Mouse (Mus musculus) embryonic facial prominence, embryonic 13.5 days (tissue): ENCODE measurements at regions not wholly inside any gene's neighbourhood (a gene's known extent, or its start where the extent isn't known, plus 50 kb on each side); places are given as distances from the start of the nearest gene placed in this dataset.

Source experiments
- ATAC-seq: fragments of 200-750 bp; cut with Nextera tagmentation; 2 replicates; pipeline ENCODE4 v1.8.0; 2017; ENCODE audit warnings: low read depth; ENCODE audit not compliant: insufficient number of reproducible peaks, insufficient read depth, low FRiP score, low TSS enrichment
- H3K27ac ChIP-seq: fragments of 300-500 bp; sonication (generic); 2 replicates; pipeline ENCODE4 v1.5.1; 2015; ENCODE audit warnings: moderate library complexity, mild to moderate bottlenecking, inconsistent platforms
- H3K27me3 ChIP-seq: fragments of 300-500 bp; sonication (generic); 2 replicates; pipeline ENCODE4 v1.6.1; 2015; ENCODE audit warnings: mild to moderate bottlenecking, inconsistent platforms
- H3K36me3 ChIP-seq: fragments of 300-500 bp; sonication (generic); 2 replicates; pipeline ENCODE4 v1.6.1; 2015; ENCODE audit warnings: mild to moderate bottlenecking, inconsistent platforms
- H3K4me1 ChIP-seq: fragments of 300-500 bp; sonication (generic); 2 replicates; pipeline ENCODE4 v1.6.1; 2015; ENCODE audit warnings: inconsistent platforms
- H3K4me2 ChIP-seq: fragments of 300-500 bp; sonication (generic); 2 replicates; pipeline ENCODE4 v1.6.1; 2015; ENCODE audit warnings: moderate library complexity, mild to moderate bottlenecking, inconsistent platforms
- H3K4me3 ChIP-seq: fragments of 300-500 bp; sonication (generic); 2 replicates; pipeline ENCODE4 v1.5.1; 2015; ENCODE audit warnings: mild to moderate bottlenecking, inconsistent platforms
- H3K9ac ChIP-seq: fragments of 300-500 bp; sonication (generic); 2 replicates; pipeline ENCODE4 v1.6.1; 2015; ENCODE audit warnings: mild to moderate bottlenecking, inconsistent platforms
- H3K9me3 ChIP-seq: fragments of 300-500 bp; sonication (generic); 2 replicates; pipeline ENCODE4 v1.6.1; 2016; ENCODE audit warnings: inconsistent platforms
- WGBS: fragments of 180-500 bp; shearing (Covaris S2); methylation state at CpG from one replicate; pipeline ENCODE4 v1.1.7; 2015; ENCODE audit warnings: mixed read lengths; 5-methylcytosine and 5-hydroxymethylcytosine counted together

GRCm38 (mm10) chr4:84189315-84189714 lies 485.8 kb downstream of the Bnc2 start:
- 77% methylated on average over 12 of the region's 12 CpGs for WGBS
- ATAC-seq = no peak

DNA sequence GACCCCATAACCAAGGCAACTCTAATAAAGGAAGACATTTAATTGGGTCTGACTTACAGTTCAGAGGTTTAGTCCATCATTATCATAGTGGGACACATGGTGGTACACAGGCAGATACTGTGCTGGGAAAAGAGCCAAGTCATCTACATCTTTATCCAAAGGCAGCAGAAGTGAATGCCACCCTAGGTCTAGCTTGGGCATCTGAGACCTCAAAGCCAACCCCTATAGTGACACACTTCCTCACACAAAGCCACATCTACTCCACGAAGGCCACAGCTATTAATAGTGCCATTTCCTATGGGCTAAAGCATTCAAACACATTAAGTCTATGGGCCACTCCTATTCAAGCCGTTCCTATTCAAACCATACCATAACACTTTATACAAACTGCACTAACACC lies 483.8 kb downstream of the Bnc2 start:
- no peak overlapping the region for H3K4me3 ChIP-seq
- no peaks in the 10 kb centered on the region for H3K27me3 ChIP-seq
- ATAC-seq = no peak
- H3K9me3 ChIP-seq = no peaks in the 10 kb centered on the region
- H3K36me3 ChIP-seq = no peaks in the 10 kb centered on the region
- H3K27ac ChIP-seq = no peak overlapping the region
- H3K4me2 ChIP-seq = no peak overlapping the region
- peaks cover 9% of the 10 kb centered on the region for H3K4me1 ChIP-seq
- 87% methylated on average over 2 of the region's 2 CpGs for WGBS
- no peak overlapping the region for H3K9ac ChIP-seq

More at GRCm38 (mm10) chr4:84189315-84189714, 485.8 kb downstream of the Bnc2 start:
- no peak overlapping the region for H3K4me3 ChIP-seq
- H3K4me1 ChIP-seq = peaks cover 9% of the 10 kb centered on the region
- no peaks in the 10 kb centered on the region for H3K27me3 ChIP-seq
- no peaks in the 10 kb centered on the region for H3K9me3 ChIP-seq
- no peaks in the 10 kb centered on the region for H3K36me3 ChIP-seq
- no peak overlapping the region for H3K9ac ChIP-seq
- no peak overlapping the region for H3K4me2 ChIP-seq
- H3K27ac ChIP-seq = no peak overlapping the region

GRCm38 (mm10) chr4:84192301-84192700 lies 482.8 kb downstream of the Bnc2 start:
- WGBS = 69% methylated on average over 2 of the region's 2 CpGs
- no peak overlapping the region for H3K4me3 ChIP-seq
- no peak overlapping the region for H3K4me2 ChIP-seq
- peaks cover 5% of the 10 kb centered on the region for H3K4me1 ChIP-seq
- no peaks in the 10 kb centered on the region for H3K9me3 ChIP-seq
- H3K36me3 ChIP-seq = no peaks in the 10 kb centered on the region
- no peak for ATAC-seq
- no peaks in the 10 kb centered on the region for H3K27me3 ChIP-seq
- H3K27ac ChIP-seq = no peak overlapping the region
- H3K9ac ChIP-seq = no peak overlapping the region

GRCm38 (mm10) chr4:84196732-84197131 lies 478.3 kb downstream of the Bnc2 start:
- ATAC-seq = no peak
- WGBS = 89% methylated on average over 2 of the region's 2 CpGs

DNA sequence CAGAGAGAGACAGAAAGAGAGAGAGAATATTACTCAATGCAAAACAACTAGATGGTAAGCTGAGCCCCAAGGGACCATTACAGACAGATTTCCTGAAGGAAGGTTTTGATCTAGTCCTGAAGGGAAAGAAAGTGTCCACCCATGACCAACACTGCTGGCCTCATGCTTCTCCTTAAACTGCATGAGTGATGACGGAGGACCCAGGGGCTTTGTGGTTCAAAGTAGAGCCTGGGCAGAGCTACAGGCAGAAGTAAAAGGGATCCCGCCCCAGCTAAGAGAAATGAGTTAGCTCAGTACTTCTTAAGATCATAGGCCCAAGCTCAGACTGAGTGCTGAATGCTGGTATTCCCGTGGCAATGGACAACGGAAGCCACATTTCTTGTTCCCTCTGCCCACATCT lies 476.9 kb downstream of the Bnc2 start:
- ATAC-seq = no peak
- no peak overlapping the region for H3K27ac ChIP-seq
- no peak overlapping the region for H3K9ac ChIP-seq
- no peak overlapping the region for H3K4me3 ChIP-seq
- WGBS = 90% methylated on average over 4 of the region's 4 CpGs
- peaks cover 2% of the 10 kb centered on the region; the same call in 1 of the 2 replicates for H3K27me3 ChIP-seq
- H3K9me3 ChIP-seq = no peaks in the 10 kb centered on the region
- H3K4me2 ChIP-seq = no peak overlapping the region
- H3K36me3 ChIP-seq = no peaks in the 10 kb centered on the region
- peaks cover 13% of the 10 kb centered on the region; the same call in 1 of the 2 replicates for H3K4me1 ChIP-seq

More at GRCm38 (mm10) chr4:84196732-84197131, 478.3 kb downstream of the Bnc2 start:
- Histone ChIP-seq H3K9me3 (no peaks in the 10 kb centered on the region), H3K9ac (no peak overlapping the region), H3K4me3 (no peak overlapping the region), H3K36me3 (no peaks in the 10 kb centered on the region), H3K27me3 (peaks cover 2% of the 10 kb centered on the region; the same call in 1 of the 2 replicates), H3K4me1 (peaks cover 15% of the 10 kb centered on the region), H3K4me2 (no peak overlapping the region), H3K27ac (no peak overlapping the region)

DNA sequence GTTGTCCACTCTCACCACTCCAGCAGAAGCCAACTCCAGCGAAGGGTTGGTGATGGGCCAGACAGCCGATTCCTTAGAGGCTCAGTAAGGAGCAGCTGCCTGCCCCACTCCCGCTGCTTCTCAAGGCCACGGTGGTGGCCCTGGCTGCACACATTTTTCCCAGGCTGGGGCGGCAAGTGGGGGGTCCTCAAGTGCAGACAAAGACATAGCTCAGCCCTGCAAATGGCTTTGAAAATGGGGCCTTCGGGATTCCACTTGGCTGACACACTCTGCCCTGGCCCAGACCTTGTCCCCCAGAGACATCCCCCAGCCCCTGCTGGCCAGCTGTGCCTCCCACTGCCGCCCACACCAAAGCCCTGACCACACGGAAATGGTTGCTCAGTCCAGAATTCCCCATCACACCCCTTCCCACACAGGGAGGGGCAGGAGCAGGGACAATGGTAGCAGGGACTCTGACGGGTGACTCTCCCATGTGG lies 475.9 kb downstream of the Bnc2 start:
- H3K27ac ChIP-seq = no peak overlapping the region
- 58% methylated on average over 9 of the region's 9 CpGs for WGBS
- ATAC-seq = no peak
- H3K9me3 ChIP-seq = no peaks in the 10 kb centered on the region
- H3K4me1 ChIP-seq = peaks cover 18% of the 10 kb centered on the region; the same call in 1 of the 2 replicates
- no peak overlapping the region for H3K4me2 ChIP-seq
- H3K36me3 ChIP-seq = no peaks in the 10 kb centered on the region
- H3K27me3 ChIP-seq = peaks cover 2% of the 10 kb centered on the region; the same call in 1 of the 2 replicates
- no peak overlapping the region for H3K4me3 ChIP-seq
- no peak overlapping the region for H3K9ac ChIP-seq

DNA sequence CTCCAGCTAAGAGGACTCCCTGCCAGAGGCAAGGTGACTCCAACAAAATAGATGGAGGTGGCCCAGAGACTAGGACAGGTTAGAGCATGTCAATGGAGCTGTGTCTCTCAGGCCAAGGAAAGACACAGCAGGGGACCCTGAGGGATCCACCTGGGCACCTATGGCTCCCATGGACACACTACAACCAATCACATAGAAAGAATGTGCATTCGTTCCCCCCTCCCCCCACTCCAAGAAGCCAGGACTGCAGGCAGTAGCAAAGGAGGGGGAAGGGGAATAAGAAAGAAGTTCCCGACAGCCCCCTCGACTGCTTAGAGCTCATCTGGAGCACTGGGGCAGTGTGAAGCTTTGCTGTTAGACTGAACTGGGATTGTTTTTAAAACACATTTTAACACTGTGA lies 474.1 kb downstream of the Bnc2 start:
- peaks cover 2% of the 10 kb centered on the region; the same call in 1 of the 2 replicates for H3K27me3 ChIP-seq
- 55% methylated on average over 3 of the region's 3 CpGs for WGBS
- peaks cover 18% of the 10 kb centered on the region; the same call in 1 of the 2 replicates for H3K4me1 ChIP-seq
- no peak for ATAC-seq
- H3K9ac ChIP-seq = no peak overlapping the region
- H3K4me3 ChIP-seq = no peak overlapping the region
- H3K9me3 ChIP-seq = no peaks in the 10 kb centered on the region
- no peaks in the 10 kb centered on the region for H3K36me3 ChIP-seq
- H3K4me2 ChIP-seq = no peak overlapping the region
- no peak overlapping the region for H3K27ac ChIP-seq

DNA sequence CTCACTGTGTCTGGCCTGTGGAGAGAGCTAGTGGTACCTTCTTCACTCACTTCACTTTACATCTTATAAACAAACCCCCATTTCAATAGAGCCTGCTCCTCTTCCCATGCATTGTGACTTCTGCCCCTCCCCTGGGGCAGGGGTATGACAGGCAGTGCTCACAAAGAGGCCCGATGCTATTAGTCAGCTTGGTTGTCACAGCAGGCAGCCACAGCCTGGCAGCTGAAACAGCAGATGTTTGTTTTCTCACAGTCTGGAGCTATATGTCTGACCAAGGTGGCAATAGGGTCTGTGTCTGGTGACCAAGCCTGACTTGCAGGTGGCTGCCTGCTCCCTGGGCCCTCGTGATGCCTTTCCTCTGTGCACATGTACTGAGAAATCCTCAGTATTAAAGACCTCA lies 472.8 kb downstream of the Bnc2 start:
- H3K4me1 ChIP-seq = peaks cover 18% of the 10 kb centered on the region; the same call in 1 of the 2 replicates
- no peaks in the 10 kb centered on the region for H3K36me3 ChIP-seq
- no peaks in the 10 kb centered on the region for H3K9me3 ChIP-seq
- H3K4me3 ChIP-seq = no peak overlapping the region
- H3K27ac ChIP-seq = no peak overlapping the region
- no peak for ATAC-seq
- H3K4me2 ChIP-seq = no peak overlapping the region
- H3K9ac ChIP-seq = no peak overlapping the region
- WGBS = 37% methylated on average over 2 of the region's 2 CpGs
- H3K27me3 ChIP-seq = peaks cover 2% of the 10 kb centered on the region; the same call in 1 of the 2 replicates

DNA sequence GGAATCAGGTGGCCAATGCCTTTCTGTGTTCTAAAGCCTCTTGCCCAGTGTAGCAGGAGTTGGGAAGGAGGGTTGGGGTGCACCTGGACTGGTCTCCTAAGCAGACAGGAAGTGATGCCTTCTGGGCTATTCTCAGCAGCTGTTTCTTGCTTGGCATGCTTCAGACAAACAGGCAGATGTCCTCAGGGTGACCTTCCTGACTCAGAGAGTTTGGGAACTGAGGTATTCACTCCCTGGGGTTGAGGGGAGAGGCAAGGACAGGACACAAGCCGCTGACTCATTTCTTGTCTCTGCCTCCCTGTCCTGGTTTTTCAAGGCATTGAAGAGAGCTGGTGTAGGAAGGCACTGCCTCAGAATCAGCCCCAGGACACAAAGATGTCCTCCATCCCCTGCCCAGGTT lies 471.4 kb downstream of the Bnc2 start:
- WGBS = 54% methylated on average over 1 of the region's 1 CpGs
- H3K27me3 ChIP-seq = peaks cover 2% of the 10 kb centered on the region; the same call in 1 of the 2 replicates
- ATAC-seq = no peak

DNA sequence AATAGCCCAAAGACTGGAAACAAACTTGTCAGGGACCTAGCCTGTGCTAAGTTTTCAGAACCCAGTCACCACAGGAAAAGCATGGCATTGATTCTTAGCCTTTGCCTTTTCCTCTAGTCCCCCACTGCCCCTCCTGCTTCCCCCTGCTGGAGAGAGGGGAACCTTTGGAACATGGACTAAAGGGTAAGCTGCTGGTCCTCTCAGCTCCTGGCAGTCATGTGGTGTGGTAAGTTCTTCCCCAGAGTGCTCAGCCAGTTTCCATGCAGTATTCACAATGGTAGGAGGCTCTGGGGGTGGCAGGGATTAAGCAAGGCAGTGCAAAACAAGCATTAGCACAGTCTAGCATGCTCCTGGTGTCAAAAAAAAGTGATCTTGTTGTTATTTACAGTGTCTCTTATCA lies 470.3 kb downstream of the Bnc2 start:
- H3K9me3 ChIP-seq = no peaks in the 10 kb centered on the region
- H3K4me3 ChIP-seq = no peak overlapping the region

More for the DNA sequence above, 471.4 kb downstream of the Bnc2 start:
- H3K4me2 ChIP-seq = no peak overlapping the region
- no peaks in the 10 kb centered on the region for H3K9me3 ChIP-seq
- H3K36me3 ChIP-seq = no peaks in the 10 kb centered on the region
- peaks cover 19% of the 10 kb centered on the region; the same call in 1 of the 2 replicates for H3K4me1 ChIP-seq
- H3K27ac ChIP-seq = no peak overlapping the region
- H3K9ac ChIP-seq = no peak overlapping the region
- no peak overlapping the region for H3K4me3 ChIP-seq

DNA sequence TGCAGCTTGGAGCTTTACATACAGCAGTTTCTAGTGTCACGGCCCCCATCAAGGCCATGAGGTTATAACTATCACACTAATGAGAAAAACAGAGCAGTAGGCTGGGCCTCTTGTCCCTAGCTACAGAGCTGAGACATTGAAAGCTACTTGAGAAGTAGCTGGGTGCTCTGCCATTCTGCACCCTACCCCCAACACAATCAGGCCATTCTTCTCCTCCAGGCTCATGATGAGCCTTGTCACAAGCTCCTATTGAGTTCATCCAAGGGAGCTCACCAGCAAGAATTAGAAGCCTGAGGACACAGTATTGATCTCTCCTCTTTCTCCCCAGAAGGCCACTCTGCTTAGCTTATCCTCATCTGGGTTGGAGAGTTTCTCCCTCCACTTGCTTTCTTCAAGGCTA lies 466.9 kb downstream of the Bnc2 start:
- Histone ChIP-seq H3K27ac (no peak overlapping the region), H3K9ac (no peak overlapping the region), H3K4me2 (no peak overlapping the region), H3K27me3 (no peaks in the 10 kb centered on the region), H3K9me3 (no peaks in the 10 kb centered on the region), H3K36me3 (no peaks in the 10 kb centered on the region), H3K4me1 (peaks cover 23% of the 10 kb centered on the region), H3K4me3 (no peak overlapping the region)
- ATAC-seq = no peak
- WGBS = 74% methylated on average over 1 of the region's 1 CpGs

More for the DNA sequence above, 470.3 kb downstream of the Bnc2 start:
- Histone ChIP-seq H3K36me3 (no peaks in the 10 kb centered on the region), H3K27ac (no peak overlapping the region), H3K4me1 (peaks cover 14% of the 10 kb centered on the region; the same call in 1 of the 2 replicates), H3K27me3 (0 out of 2 replicates have a peak, but pooled peaks cover under 1% of the 10 kb centered on the region), H3K9ac (no peak overlapping the region), H3K4me2 (no peak overlapping the region)
- ATAC-seq = no peak

GRCm38 (mm10) chr4:84209538-84209937 lies 465.5 kb downstream of the Bnc2 start:
- no peaks in the 10 kb centered on the region for H3K36me3 ChIP-seq
- no peak overlapping the region for H3K4me3 ChIP-seq
- no peak overlapping the region for H3K4me2 ChIP-seq
- no peaks in the 10 kb centered on the region for H3K27me3 ChIP-seq
- H3K27ac ChIP-seq = no peak overlapping the region
- no peak for ATAC-seq
- 91% methylated on average over 2 of the region's 2 CpGs for WGBS
- peaks cover 20% of the 10 kb centered on the region for H3K4me1 ChIP-seq
- no peak overlapping the region for H3K9ac ChIP-seq
- H3K9me3 ChIP-seq = no peaks in the 10 kb centered on the region
